Mouse (Mus musculus): ENCODE results near the gene Cd300lf.

DNA sequence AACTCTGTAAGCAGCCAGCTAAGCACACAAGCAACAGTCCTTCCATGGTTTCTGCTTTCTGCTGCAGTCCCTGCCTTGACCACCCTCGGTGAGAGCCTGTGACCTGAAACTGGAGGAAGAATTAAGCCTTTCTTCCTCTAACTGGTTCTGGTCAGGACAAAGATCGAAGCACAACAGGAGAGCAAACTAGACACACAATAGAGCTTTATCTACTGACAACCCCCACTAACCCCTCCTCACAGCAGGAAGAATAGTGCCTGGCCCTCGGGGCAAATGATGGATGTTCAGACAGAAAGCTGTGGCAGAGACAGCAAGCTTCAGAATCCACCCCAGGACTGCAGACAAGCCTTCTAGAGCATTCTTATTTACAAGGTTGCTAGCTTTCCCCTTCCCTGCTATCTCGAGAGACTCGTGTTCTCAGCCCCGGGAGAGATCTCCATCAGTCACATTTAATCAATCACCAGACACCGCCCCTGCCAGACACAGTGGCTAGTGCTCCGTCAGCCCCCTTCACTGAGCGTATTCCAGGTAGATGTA lies 62.7 kb downstream of the Cd300lf start:
- TF ChIP-seq POLR2A (IDR thresholded peaks at IDR 0.05; ENCODE audit: borderline replicate concordance, low read depth, low read length) (no peak), CTCF (IDR thresholded peaks at IDR 0.05; ENCODE audit: low read depth, low read length) (no peak)
